Mouse (Mus musculus) ES-E14 (cell line): ENCODE data around the gene Pced1b.

ENCODE experiments used
- CHD2 ChIP-seq: IDR thresholded peaks from 2 replicates; pipeline ENCODE4 v1.6.1; 2014; ENCODE audit warnings: mild to moderate bottlenecking, low read depth, low read length, inconsistent platforms
- HCFC1 ChIP-seq: IDR thresholded peaks from 2 replicates; pipeline ENCODE4 v1.6.1; 2012; ENCODE audit warnings: low read length, inconsistent platforms, borderline replicate concordance; ENCODE audit not compliant: insufficient read depth
- MAFK ChIP-seq: IDR thresholded peaks from 2 replicates; pipeline ENCODE4 v1.6.1; 2014; ENCODE audit warnings: mild to moderate bottlenecking, low read depth, low read length, inconsistent platforms; ENCODE audit not compliant: insufficient read depth
- ZC3H11A ChIP-seq: IDR thresholded peaks from 2 replicates; pipeline ENCODE4 v1.6.1; 2012; ENCODE audit warnings: low read depth, mild to moderate bottlenecking, inconsistent platforms, low read length, borderline replicate concordance
- ZNF384 ChIP-seq: IDR thresholded peaks from 2 replicates; pipeline ENCODE4 v1.6.1; 2012; ENCODE audit warnings: low read depth, low read length, inconsistent platforms

GRCm38 (mm10) chr15:97343921-97344320 is 97.0 kb downstream of the Pced1b start:
- no peak for TF ChIP-seq MAFK
- TF ChIP-seq CHD2 = no peak
- no peak for TF ChIP-seq HCFC1
- TF ChIP-seq ZNF384 = no peak
- TF ChIP-seq ZC3H11A = no peak
